Mouse (Mus musculus): Measurements from ENCODE around the gene Kitl. TPM values are rescaled to one million over a fixed set of nuclear protein-coding genes. Genes with fewer than 3 reads are reported as not detected.

Kitl gene
- polyA plus RNA-seq (2012; rRNA removed) = 46.1 and 61.7 TPM in 2 replicates

GRCm38 (mm10) chr10:100015370-100016325 is at the start of gene Kitl:
Gene Kitl (plus strand): TSS chr10:100015630.

Measured in colon, adult 2 months (tissue).